Comparison of ENCODE assay signal across 8 mouse cellular contexts in genomic region chr6:121063771-121064170, GRCm38 (mm10).
DNase-seq lines count a peak whose midpoint lies in the region; ATAC-seq and TF ChIP-seq lines count a peak whose summit lies in the region.
"Had no signal": no experiment of that assay in that cellular context is flagged by ENCODE, and none has a peak within 500 bp of the region (broad histone marks: within the 10 kb centered on the region; RNA-seq: fewer than 3 reads in every experiment).

No protein-coding gene starts in this region.

- no peaks in the 10 kb centered on the region for H3K27me3 ChIP-seq in spleen, adult 2 months (ENCODE audit: control insufficient read depth, insufficient read depth, low read length)
- no peaks in the 10 kb centered on the region for H3K27me3 ChIP-seq in hindbrain, embryonic 15.5 days
- H3K27me3 ChIP-seq in limb, embryonic 10.5 days (ENCODE audit: low read depth, poor library complexity, severe bottlenecking): no peaks in the 10 kb centered on the region
- H3K27me3 ChIP-seq in stomach, postnatal 0 days (ENCODE audit: control insufficient read depth, insufficient read depth, low read length): no peaks in the 10 kb centered on the region
- H3K27me3 ChIP-seq: limb, embryonic 15.5 days had no signal

- peaks cover 30% of the 10 kb centered on the region; the same call in 1 of the 2 replicates for H3K4me1 ChIP-seq in spleen, adult 2 months (ENCODE audit: control insufficient read depth, insufficient read depth, insufficient read length)
- H3K4me1 ChIP-seq in hindbrain, embryonic 15.5 days (replicated peaks): peaks cover 65% of the 10 kb centered on the region
- H3K4me1 ChIP-seq in limb, embryonic 10.5 days: peaks cover 48% of the 10 kb centered on the region
- peaks cover 15% of the 10 kb centered on the region for H3K4me1 ChIP-seq in stomach, postnatal 0 days (replicated peaks; ENCODE audit: control insufficient read depth, insufficient read depth)

- 65% methylated on average over 8 of the region's 8 CpGs for WGBS in spleen, adult 2 months
- WGBS in hindbrain, embryonic 15.5 days: 87% methylated on average over 8 of the region's 8 CpGs
- 90% methylated on average over 8 of the region's 8 CpGs for WGBS in limb, embryonic 10.5 days
- 50% methylated on average over 8 of the region's 8 CpGs for WGBS in stomach, postnatal 0 days

- no peak for TF ChIP-seq EP300 in stomach, postnatal 0 days (optimal IDR thresholded peaks at IDR 0.05)

- TF ChIP-seq CTCF in spleen, adult 2 months (IDR thresholded peaks at IDR 0.05; ENCODE audit: extremely low read depth, insufficient read depth, insufficient read length, insufficient replicate concordance): no peak
- no peak for TF ChIP-seq CTCF in stomach, postnatal 0 days (IDR thresholded peaks at IDR 0.05; ENCODE audit: low read depth)

- H3K27ac ChIP-seq in spleen, adult 2 months (ENCODE audit: insufficient read depth, low read length): peak overlapping the region; percentile 96
- peak overlapping the region; percentile 96 for H3K27ac ChIP-seq in hindbrain, embryonic 15.5 days (replicated peaks)
- H3K27ac ChIP-seq in limb, embryonic 10.5 days: peak overlapping the region; percentile 28; the same call in 1 of the 2 replicates
- peak overlapping the region; percentile 75 for H3K27ac ChIP-seq in stomach, postnatal 0 days (replicated peaks)

- no peak for DNase-seq in spleen, adult 2 months (ENCODE audit: low read depth in 1 of 2, low spot score in 2 of 2)
- DNase-seq in spleen, postnatal 36 days (ENCODE audit: low spot score in 2 of 2): no peak
- no peak for DNase-seq in limb, embryonic 10.5 days (ENCODE audit: low spot score)
- no peak for DNase-seq in stomach, postnatal 0 days (ENCODE audit: low spot score)
- DNase-seq in right cerebral cortex, postnatal 25 days: no peak
- DNase-seq in right cerebral cortex, postnatal 14 days: no peak

- H3K4me2 ChIP-seq in hindbrain, embryonic 15.5 days: no peak overlapping the region
- 0 out of 2 replicates have a peak overlapping the region, but pooled peaks have one; percentile 49 for H3K4me2 ChIP-seq in stomach, postnatal 0 days (replicated peaks; ENCODE audit: low read depth)

- ATAC-seq in hindbrain, embryonic 15.5 days (ENCODE audit: low FRiP score, low read depth): no peak
- peak; percentile 83 for ATAC-seq in stomach, postnatal 0 days (ENCODE audit: low FRiP score, low TSS enrichment)

- H3K4me3 ChIP-seq in spleen, adult 2 months (ENCODE audit: extremely low read depth, insufficient read depth, insufficient read length): no peak overlapping the region
- H3K4me3 ChIP-seq in hindbrain, embryonic 15.5 days: no peak overlapping the region
- H3K4me3 ChIP-seq in limb, embryonic 10.5 days: no peak overlapping the region
- H3K4me3 ChIP-seq in stomach, postnatal 0 days (ENCODE audit: low read depth, low read length): no peak overlapping the region

- no peak for TF ChIP-seq POLR2A in spleen, adult 2 months (IDR thresholded peaks at IDR 0.05; ENCODE audit: low read depth, low read length)

- peak overlapping the region; percentile 58; the same call in 1 of the 2 replicates for H3K9ac ChIP-seq in hindbrain, embryonic 15.5 days
- H3K9ac ChIP-seq in stomach, postnatal 0 days (ENCODE audit: low read length): no peak overlapping the region
- H3K9ac ChIP-seq: limb, embryonic 15.5 days had no signal

- H3K9me3 ChIP-seq in hindbrain, embryonic 15.5 days: no peaks in the 10 kb centered on the region
- no peaks in the 10 kb centered on the region for H3K9me3 ChIP-seq in limb, embryonic 10.5 days (replicated peaks)
- H3K9me3 ChIP-seq in stomach, postnatal 0 days (ENCODE audit: control insufficient read depth, low read length): no peaks in the 10 kb centered on the region
- H3K9me3 ChIP-seq: limb, embryonic 15.5 days had no signal

- H3K36me3 ChIP-seq in spleen, adult 2 months (ENCODE audit: control insufficient read depth, insufficient read depth, low read length): no peaks in the 10 kb centered on the region
- H3K36me3 ChIP-seq in hindbrain, embryonic 15.5 days: no peaks in the 10 kb centered on the region
- H3K36me3 ChIP-seq in limb, embryonic 10.5 days: no peaks in the 10 kb centered on the region
- no peaks in the 10 kb centered on the region for H3K36me3 ChIP-seq in stomach, postnatal 0 days (ENCODE audit: control insufficient read depth, insufficient read depth, low read length)
- H3K36me3 ChIP-seq: limb, embryonic 15.5 days had no signal

Comparison
In these comparisons a context has a peak if more than half of its experiments do, and no peak if none do; other contexts are left out.
1. H3K27ac ChIP-seq: peak in every context shown above with its lines; median percentile 96 in spleen, adult 2 months; 96 in hindbrain, embryonic 15.5 days; 75 in stomach, postnatal 0 days; 28 in limb, embryonic 10.5 days.